Mouse (Mus musculus) CD4-positive helper T cell, adult 2 months (primary cell): ENCODE measurements around the gene Dennd2c.
"Not testable (repeated sequence)": the region's sequence is repeated elsewhere in the genome, so short reads cannot be mapped to it uniquely, and the experiment has no call there.

Experiments
- DNase-seq: peaks from one replicate; pipeline ENCODE4 v3.0.0-alpha.2; 2012; ENCODE audit warnings: low read depth, missing footprints, low spot score

Dennd2c gene

DNA sequence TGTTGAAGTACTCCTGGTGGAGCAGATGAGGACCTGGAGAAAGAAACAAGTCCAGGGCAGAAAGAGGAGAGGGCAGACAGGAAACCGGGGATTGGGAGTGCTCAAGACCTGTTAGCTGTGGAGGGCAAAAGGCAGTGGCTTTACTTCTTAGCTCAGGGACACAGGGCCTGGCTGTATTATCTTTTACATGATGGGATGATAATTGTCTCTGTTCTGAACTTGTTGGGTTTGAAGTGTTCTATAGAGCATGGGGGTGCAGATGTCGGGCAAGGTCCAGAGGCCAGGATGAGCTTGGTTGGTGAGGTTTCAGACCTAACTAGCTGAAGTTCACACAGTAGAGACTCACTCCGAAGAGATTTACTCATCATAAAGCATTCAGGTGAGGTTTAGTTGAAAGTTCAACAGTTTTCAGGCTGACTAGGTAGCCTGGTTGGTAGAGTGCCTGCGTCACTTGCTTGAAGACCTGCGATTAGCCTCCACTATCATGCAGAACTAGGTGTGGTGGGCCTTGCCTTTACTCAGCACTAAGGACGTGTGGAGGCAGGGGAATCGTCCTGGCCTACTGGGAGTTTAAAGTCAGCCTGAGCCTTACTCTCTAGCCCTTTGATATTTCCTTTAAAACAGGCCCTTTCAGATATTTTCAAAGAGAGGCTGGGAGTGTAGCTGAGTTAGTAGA lies 5.3 kb downstream of the Dennd2c start:
- no peak for DNase-seq

DNA sequence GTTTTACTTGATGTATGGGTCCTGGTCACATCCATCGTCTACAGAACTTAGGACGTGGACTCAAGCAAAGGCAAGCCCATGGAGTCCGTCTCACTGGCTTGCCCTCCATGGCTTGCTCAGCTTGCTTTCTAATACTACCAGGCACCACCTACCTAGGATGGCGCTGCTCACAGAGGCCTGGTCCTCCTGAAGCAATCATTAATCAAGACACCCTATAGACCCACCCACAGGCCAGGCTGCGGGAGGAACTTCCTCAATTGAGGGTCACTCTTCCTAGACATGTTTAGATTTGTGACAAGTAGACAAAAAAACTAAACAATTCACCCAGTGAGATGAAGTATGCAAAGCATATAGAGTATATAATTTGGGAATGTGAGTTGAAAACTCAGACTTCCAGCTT lies 9.8 kb downstream of the Dennd2c start:
- DNase-seq: no peak

DNA sequence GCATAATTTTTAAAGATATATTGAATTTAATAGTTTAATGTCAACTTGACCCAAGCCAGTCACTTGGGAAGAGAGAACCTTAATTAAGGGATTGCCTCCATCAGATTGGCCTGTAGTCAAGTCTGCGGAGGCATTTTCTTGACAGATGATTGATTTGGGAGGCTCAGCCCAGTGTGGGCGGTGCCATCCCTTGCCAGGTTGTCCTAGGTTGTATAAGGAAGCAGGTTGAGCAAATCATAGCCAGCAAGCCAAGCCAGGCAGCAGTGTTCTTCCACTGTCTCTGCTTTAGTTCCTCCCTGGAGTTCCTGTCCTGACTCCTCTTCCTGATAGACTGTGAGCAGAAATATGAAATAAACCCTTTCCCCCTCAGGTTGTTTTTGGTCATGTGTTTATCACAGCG lies 21.2 kb downstream of the Dennd2c start:
- no peak for DNase-seq

DNA sequence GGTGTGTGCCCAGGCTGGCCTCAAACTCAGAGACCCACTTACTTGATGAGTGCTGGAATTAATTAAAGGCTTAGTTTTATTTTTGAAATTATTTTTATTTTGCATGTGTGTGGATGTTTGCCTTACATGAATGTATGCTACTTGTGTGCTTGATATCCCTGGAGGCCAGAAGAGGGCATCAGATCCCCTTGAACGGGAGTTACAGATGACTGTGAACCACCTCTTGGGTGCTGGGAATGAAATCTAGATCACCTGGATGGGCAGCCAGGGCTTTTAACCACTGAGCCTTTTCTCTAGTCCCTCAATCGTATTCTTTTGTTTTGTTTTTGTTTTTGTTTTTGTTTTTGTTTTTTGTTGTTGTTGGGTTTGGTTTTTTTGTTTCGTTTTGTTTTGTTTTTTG lies 23.7 kb downstream of the Dennd2c start:
- no peak for DNase-seq

DNA sequence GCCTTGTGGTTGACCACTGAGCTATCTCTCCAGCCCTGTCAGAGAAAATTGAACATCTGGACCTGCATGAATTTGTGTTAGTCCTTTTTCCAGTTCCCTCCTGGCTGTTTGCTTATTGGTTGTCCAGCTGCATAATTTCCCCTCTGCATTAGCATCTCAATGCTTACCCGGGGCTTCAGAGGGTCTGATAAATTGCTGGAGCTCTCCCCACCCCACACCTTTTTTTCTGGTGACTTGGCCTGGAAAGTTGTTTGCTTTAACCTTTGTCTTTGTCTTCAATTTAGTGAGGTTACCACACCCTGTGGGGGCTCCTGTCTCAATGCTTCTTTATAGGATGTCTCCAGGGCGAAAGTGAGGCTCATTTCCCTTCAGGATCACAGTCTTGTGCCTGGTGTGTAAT lies 24.8 kb downstream of the Dennd2c start:
- DNase-seq: no peak

DNA sequence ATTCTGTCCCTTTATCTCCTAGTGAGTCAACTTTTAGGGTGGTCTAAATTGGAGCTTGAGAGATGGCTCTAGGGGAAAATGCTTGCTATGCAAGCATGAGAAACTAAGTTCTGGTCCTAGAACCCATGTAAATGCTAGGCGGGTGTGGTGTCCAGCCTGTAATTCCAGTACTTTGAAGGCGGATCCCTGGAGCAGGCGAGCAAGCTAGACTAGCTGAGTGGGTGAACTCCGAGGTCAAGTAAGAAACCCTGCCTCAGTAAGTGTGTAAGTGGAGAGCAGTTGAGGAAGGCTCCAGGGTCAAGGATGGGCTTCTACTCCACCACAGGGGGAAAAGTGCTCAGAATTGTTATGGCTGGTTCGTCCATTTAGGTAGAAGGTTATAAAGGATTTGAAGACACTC lies 25.3 kb downstream of the Dennd2c start:
- DNase-seq: no peak

DNA sequence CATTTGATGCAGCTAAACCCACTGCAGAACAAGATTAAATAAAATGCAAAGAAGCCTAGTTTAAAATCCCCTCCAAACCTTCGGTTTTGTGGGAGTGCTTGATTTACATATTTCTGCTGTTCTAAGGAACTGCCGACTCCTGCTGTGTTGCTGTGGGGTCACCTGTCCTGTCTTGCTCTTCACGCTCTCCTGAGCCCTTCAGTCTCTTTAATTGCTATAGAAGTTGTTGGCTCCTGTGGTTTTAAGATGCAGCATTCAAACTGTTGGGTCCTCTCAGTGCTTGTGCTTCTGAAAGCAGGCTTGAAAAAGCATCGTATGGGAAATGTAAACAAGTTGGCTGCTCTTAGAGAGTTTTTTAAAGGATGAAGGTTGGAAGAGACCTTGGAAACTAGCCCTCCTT lies 25.8 kb downstream of the Dennd2c start:
- DNase-seq: no peak

DNA sequence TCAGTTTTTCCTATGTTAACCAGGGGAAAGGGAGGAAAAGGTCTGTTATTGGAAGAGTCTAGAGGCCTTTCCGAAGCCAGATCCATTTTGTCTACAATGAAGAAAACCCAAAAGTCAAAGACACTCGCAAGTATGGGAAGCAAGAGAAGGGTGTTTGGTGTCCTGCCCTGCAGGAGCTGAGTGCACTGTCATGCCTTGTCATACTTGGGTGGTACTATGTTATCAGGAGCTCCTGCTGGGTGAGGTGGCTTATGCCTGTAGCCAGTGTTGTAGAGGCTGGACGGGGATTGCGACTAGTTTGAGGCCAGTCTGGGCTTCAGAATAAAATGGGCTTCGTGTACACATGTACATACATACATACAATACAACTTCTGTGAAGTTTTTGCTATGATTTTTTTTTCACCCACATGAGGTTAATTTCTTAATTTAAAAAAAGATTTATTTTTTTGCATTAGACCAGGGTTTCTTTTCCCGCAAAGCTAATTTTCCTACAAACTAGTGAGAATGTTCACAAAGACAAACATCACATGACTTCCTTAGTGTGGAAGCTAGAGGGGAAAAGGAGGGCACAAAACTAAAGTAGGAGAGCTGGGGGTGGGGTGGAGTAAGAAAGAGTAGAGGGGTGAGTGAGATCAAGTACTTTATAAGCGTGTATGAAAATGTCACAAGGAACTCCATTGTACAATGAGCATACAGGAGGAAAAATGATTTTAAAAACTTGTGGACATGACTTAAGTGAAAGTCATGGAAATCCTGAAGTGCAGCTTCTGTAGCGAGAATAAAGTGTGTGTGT lies 27.2 kb downstream of the Dennd2c start:
- no peak for DNase-seq

DNA sequence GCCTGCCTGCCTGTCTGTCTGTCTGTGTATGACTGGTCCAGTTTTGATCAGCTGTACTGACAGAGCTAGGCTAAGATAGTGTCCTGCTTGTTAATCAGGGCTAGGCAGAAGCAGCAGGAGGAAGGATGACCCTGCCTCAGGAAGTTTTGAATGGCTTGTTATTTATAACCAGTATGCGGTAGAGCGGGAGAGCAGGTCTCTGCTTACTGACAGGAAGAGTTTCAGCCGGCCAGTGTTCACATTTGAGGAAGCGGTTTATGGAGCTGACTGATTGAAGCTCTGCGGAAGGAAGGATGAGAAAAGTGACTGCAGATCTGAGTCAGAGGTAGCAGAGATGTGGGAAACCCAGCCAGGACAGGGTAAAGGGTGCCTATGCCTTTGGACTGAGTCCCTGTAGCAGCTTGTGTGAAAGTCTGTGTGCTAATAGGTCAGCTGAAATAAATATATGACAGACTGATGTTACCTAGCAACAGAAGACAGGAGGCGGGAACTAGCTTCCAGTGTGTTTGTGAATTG lies 27.9 kb downstream of the Dennd2c start:
- DNase-seq: peak; percentile 24

DNA sequence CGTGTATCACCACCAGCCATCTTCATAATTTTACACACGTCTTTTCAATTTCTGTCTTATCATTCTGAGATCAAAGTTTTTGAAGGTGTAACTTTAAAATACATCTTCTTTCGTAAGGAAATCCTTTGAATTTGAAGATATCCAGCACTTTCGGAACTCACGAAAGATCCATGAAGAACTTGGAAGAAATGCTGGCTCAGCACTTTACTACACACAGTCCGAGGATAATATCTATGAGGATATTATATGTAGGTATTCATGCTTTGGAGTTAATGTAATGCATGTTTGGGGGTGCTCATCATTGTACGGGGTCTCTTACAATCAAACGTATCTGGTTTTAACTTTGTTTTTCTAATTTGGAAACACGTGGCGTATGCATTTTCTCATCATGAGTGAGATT lies 30.7 kb downstream of the Dennd2c start:
- no peak for DNase-seq

DNA sequence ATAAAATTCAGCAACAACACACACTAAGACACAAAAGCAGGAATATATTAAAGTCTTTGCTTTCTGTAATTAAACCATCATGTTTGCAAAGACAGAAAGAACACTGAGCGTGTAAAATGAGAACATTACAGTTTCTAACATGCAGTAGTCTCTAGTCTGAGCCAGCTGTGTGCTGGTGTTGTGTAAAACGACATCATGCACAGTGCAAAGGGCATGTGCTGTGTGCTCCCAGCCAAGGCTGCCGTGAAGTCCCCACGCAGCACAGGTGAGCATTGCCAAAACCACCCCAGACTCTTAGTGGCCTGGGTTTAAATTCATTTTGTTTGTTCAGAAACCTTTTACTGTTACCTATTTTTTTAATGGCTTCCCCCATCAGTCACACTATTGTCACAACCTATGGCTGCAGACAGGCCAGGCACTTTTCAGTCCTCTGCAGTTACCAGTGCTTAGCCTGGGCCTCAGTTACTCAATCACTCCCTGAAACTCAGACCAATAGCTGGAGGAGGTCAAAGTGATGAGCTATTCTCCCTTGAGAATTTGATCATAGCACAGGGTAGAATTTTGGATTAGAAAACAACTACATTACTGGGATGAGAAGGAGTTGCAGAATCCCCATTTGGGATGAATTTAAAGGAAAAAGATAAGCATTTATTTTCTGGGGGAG lies 34.1 kb downstream of the Dennd2c start:
- no peak for DNase-seq

DNA sequence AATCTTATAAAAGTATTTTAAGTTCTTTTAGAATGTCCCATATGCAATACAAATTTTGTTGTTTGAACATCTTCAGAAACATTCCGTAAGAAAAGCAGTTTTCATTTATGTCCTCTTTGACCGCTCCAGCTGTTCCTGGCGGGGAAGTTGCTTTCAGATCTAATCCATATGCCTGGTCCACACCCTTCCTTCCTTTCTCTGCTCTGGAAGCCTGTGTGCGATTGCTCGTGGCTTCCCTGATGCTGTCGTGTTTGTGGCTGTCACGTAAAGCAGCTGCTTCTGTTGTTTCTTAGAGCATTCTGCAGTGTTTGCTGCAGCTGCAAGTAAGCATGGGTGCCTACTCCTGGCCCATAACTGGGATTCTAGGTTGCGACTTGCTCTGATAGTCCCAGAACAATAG lies 36.6 kb downstream of the Dennd2c start:
- DNase-seq: no peak

DNA sequence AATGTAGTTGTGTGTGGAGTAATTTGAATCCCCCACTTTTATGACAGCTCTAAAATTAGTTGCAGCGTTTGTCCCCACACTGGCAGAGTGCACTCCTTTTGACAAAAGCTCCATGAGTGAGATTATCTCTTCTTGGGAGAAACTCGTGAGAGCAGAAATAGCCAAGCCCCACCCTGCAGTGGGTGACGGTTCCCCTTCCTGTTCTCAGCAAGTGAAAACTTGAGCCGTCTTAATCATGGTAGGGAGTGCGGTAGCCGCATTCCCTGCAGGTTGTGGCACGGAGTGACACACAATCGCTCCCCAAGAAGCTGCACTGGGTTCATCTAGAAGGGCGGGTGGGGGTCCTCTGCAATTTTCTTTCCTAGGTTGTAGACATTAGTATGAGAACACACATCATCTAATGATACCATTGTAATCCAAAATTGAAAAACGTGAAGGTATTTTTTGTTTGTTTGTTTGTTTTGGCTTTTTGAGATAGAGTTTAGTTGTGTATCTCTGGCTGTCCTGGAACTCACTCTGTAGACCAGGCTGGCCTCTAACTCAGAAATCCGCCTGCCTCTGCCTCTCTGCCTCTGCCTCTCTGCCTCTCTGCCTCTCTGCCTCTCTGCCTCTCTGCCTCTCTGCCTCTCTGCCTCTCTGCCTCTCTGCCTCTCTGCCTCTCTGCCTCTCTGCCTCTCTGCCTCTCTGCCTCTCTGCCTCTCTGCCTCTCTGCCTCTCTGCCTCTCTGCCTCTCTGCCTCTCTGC lies 37.9 kb downstream of the Dennd2c start:
- DNase-seq: not testable (repeated sequence)

DNA sequence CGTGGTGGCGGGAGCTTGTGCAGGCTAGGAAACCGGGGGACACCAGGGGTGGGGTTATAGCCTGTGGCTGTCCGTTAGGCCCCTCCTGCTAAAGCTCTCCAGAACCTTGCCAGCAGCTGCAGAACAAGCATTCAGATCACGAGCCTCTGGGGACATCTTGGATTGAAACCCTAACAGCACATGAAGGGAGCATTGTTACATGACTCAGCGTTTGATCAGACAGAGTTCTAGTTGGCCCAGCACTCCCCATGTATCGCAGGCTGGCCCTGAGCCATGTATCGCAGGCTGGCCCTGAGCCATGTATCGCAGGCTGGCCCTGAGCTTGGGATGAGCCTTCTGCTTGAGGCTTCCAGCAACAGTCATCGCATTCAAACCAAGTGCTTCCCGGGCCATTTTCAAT lies 38.9 kb downstream of the Dennd2c start:
- no peak for DNase-seq

DNA sequence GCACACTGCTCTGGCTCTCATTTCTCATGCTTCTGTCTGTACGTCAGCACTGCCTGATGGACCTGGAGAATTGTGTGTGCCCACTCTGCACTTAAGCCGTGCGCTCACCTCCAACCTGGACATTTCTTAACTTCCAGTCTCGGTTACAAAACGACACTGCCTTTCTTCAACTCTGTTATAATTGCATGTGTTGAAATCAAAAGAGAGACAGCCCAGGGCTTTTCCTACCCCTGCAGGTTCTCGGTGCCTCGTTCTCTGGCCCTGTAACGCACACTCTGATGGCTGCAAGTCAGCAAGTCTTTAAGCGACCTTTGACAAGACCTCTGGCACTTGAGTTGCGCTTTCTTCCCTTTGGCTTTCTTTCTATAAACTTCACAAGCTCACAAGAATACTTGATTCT lies 40.0 kb downstream of the Dennd2c start:
- DNase-seq: no peak

DNA sequence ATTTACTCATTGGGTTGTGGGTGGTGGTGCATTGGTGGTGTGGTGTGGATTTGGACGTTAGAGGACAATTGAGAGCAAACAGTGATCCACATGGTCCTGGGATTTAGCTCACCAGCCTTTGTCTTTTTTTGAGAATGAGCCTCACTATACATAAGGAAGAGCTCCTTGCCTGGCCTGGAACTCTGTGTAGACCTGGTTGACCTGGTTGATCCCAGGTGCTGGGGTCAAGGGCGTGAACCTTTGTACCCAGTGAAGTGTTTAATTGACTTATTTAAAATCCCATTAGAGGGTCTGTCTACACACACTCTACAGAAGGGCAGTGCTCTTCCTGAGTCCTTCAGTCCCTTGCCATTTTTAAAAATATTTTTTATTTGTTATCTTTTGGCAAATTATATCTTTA lies 42.9 kb downstream of the Dennd2c start:
- no peak for DNase-seq

DNA sequence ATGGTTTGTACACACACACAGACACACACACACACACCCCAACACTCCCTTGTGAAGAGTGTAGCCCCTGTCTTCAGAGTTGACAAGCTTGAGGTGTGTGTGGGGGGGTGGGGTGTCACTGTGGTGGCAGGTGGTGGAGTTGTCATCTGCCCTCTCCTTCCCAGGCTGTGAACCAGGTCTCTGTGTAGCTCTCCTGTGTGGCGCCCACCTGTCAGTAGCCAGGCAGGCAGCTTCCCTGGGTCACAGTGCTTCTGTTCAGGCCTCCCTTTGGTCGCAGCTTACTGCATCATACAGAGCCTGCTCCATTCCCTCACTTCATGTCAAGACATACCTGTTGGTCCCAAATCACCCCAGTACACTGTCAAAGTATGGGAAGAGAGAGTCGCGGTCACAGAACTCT lies 43.4 kb downstream of the Dennd2c start:
- no peak for DNase-seq

DNA sequence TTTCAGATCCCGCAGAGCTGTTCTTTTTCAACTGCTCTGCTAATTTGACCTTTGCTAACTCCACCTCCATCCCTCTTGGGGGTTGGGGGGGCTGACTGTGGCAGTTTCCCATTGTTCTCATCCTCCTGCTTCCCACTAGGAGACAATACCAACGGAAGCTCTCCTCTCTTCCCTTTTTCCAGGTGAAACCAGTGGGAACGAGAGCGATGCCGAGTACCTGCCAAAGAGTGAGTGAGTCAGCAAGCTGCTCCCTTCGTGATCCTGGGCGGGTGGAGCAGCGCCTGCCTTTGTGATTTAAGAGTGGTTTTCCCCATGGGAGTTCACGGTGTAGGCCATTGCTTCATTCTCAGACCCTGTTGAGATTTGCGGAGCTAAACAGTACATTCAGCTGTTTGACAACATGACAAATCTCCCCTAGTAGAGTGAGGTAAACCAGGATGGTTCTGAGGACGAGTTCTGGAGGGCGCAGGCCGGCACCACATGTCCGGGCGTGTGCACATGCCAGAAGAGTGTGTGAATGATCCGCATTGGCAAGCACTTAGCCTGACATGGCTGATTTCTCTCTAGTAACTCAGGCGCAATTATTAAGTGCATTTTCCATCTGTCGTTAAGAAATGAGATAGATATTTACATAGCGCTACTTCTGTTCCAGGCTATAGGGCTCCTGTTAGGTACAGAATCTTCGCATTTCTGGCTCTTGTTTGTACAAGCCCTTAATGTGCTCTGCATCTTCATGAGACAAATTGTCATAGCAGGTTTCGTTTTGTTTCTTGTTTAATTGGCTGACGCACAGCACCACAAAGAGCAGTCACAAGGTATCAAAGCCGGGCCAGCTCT lies 44.1 kb downstream of the Dennd2c start:
- DNase-seq: no peak

DNA sequence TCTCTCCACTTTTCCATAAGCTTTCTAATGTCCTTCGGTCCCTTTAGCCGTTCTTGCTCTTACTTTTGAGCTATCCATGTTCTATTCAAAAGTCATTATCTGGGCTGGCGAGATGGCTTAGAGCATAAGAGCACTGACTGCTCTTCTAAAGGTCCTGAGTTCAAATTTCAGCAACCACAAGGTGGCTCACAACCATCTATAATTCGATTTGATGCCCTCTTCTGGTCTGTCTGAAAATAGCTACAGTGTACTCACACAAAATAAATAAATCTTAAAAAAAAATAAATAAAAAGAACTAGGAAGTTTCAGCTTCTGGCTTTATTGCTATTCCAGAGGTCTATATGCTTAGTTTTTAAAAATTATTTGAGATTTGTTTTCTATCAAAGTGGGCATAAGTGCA lies 45.4 kb downstream of the Dennd2c start:
- no peak for DNase-seq

DNA sequence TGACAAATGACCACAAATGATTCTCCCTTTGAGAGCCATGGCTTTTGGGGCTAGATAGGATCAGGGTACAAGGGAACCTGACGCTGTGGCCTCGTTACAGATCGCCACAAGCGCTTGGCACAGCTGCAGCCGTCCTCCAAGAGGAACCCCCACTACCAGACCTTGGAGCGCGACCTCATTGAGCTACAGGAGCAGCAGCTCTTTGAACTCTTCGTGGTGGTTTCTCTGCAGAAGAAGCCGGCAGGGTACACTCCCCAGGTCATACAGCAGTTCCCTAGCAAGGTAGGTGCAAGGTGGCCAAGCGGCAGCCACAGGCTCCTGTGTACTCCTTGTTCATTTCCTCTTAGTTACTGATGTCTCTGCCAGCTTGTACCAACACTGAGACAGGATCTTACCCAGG lies 46.5 kb downstream of the Dennd2c start:
- no peak for DNase-seq

DNA sequence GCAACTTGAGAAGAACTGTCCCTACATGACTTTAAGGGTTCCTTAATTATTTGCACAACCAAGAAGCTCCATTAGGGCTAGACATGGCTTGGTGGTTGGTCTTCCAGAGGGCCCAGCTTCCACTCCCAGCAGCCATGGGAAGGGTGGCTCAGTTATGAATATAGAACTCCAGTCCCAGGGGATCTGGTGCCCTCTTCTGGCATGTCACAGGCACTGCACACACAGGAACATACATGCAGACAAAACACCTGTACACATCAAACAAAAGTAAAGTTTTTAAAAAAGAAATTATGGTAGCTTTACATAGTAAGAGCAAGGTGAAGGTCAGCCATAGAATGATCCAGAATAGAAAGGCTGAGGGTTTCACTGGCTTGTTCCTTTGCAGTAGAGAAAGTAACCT lies 51.4 kb downstream of the Dennd2c start:
- DNase-seq: no peak
